Mouse (Mus musculus): ENCODE data around the gene Gm42906. TPM values are rescaled to one million over a fixed set of nuclear protein-coding genes. Genes with fewer than 3 reads are reported as not detected.

Gm42906 gene
- total and polyA plus RNA-seq, 3 experiments: not detected

DNA sequence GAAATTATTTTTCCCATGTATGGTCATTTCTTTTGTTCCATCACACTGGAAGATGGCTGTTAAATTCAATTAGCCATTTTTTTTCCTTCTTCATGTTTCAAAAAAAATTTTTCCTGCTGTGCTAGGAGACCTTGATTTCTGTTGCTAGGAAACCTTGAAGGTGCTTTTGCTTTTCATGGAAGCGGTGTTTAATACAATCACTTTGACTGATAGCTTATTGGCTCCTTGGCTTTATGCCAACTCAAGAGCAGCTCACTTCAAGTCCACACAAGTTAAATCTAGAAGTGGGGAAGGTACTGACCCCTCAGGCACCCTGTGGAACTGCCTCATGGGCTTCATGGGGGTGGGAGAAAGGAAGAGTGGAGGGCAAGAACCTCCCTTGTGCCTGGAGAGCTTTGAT lies 38.1 kb downstream of the Gm42906 start:
- TF ChIP-seq NELFE (IDR thresholded peaks at IDR 0.05; ENCODE audit: low read depth, low read length) (no peak), POLR2AphosphoS2 (IDR thresholded peaks at IDR 0.05; ENCODE audit: low read length) (no peak), TAL1 (IDR thresholded peaks at IDR 0.05; ENCODE audit: low read length) (no peak)
- H3K9ac ChIP-seq (ENCODE audit: control insufficient read depth, low read depth, low read length, poor library complexity, severe bottlenecking): no peak overlapping the region

DNA sequence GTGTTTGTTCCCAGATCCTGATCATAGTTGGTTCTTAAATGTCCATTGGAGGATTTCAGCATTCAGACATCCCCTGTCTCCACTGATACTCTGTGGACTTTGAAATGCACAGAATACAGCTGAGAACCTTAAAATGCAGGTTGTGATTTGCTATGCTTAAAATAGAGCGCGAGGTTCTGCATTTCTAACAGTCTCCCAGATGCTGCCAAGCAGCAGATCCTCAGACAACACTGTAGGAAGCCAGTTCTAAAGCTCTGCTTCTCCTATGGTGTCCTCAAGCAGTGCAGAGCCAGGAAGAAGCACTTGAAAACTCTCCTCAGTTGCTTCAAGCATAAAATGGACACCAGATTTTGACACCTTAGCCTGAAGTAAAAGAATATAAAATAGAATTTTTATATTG lies 48.1 kb downstream of the Gm42906 start:
- DNase-seq (ENCODE audit: low read depth, low spot score): no peak
- Histone ChIP-seq H3K9ac (ENCODE audit: control insufficient read depth, low read depth, low read length, poor library complexity, severe bottlenecking) (no peak overlapping the region), H3K27me3 (ENCODE audit: control insufficient read depth in 1 of 2, insufficient read depth in 2 of 2, low read length in 2 of 2) (no peaks in the 10 kb centered on the region), H3K79me2 (ENCODE audit: control insufficient read depth, insufficient read depth, low read length, poor library complexity) (no peaks in the 10 kb centered on the region), H3K4me3 (ENCODE audit: control insufficient read depth in 1 of 2, insufficient read depth in 1 of 2, low read depth in 2 of 2, low read length in 2 of 2) (no peak overlapping the region), H3K9me3 (replicated peaks; ENCODE audit: insufficient read depth, low read length) (no peaks in the 10 kb centered on the region), H3K27ac (ENCODE audit: control insufficient read depth, low read depth, low read length) (no peak overlapping the region), H3K36me3 (ENCODE audit: control insufficient read depth in 1 of 2, insufficient read depth in 2 of 2, low read length in 2 of 2) (no peaks in the 10 kb centered on the region), H3K4me1 (ENCODE audit: control insufficient read depth in 1 of 2, insufficient read depth in 2 of 2, low read length in 2 of 2) (no peaks in the 10 kb centered on the region)
- TF ChIP-seq NRF1 (IDR thresholded peaks at IDR 0.05; ENCODE audit: insufficient read depth, low read depth, low read length, poor library complexity, severe bottlenecking): no peak
- TF ChIP-seq ZKSCAN1 (IDR thresholded peaks at IDR 0.05; ENCODE audit: low read depth, low read length): no peak
- no peak for TF ChIP-seq CHD1 (IDR thresholded peaks at IDR 0.05; ENCODE audit: low read depth, low read length)
- no peak for TF ChIP-seq ETS1 (IDR thresholded peaks at IDR 0.05; ENCODE audit: low read depth, low read length)
- TF ChIP-seq KAT2A (conservative IDR thresholded peaks at IDR 0.05; ENCODE audit: low read depth, low read length): no peak
- no peak for TF ChIP-seq RAD21 (IDR thresholded peaks at IDR 0.05; ENCODE audit: low read depth, low read length)
- no peak for TF ChIP-seq SMC3 (IDR thresholded peaks at IDR 0.05; ENCODE audit: low read depth, low read length)
- TF ChIP-seq ZNF384 (IDR thresholded peaks at IDR 0.05; ENCODE audit: low read depth, low read length): no peak
- TF ChIP-seq MAFK (IDR thresholded peaks at IDR 0.05; ENCODE audit: borderline replicate concordance, low read depth, low read length): no peak
- TF ChIP-seq E2F4 (IDR thresholded peaks at IDR 0.05; ENCODE audit: borderline replicate concordance, low read depth, low read length): no peak
- no peak for TF ChIP-seq RCOR1 (IDR thresholded peaks at IDR 0.05; ENCODE audit: low read depth, low read length)
- no peak for TF ChIP-seq MAZ (IDR thresholded peaks at IDR 0.05; ENCODE audit: low read depth, low read length)

More for the DNA sequence above, 38.1 kb downstream of the Gm42906 start:
- no peaks in the 10 kb centered on the region for H3K79me2 ChIP-seq (ENCODE audit: control insufficient read depth, insufficient read depth, low read length, poor library complexity)
- H3K27ac ChIP-seq (ENCODE audit: control insufficient read depth, low read depth, low read length): no peak overlapping the region
- no peak overlapping the region for H3K4me3 ChIP-seq (ENCODE audit: control insufficient read depth in 1 of 2, insufficient read depth in 1 of 2, low read depth in 2 of 2, low read length in 2 of 2)
- H3K4me1 ChIP-seq (ENCODE audit: control insufficient read depth in 1 of 2, insufficient read depth in 2 of 2, low read length in 2 of 2): no peaks in the 10 kb centered on the region
- H3K36me3 ChIP-seq (ENCODE audit: control insufficient read depth in 1 of 2, insufficient read depth in 2 of 2, low read length in 2 of 2): no peaks in the 10 kb centered on the region
- no peaks in the 10 kb centered on the region for H3K9me3 ChIP-seq (replicated peaks; ENCODE audit: insufficient read depth, low read length)
- no peaks in the 10 kb centered on the region for H3K27me3 ChIP-seq (ENCODE audit: control insufficient read depth in 1 of 2, insufficient read depth in 2 of 2, low read length in 2 of 2)
- no peak for DNase-seq (ENCODE audit: low read depth, low spot score)

- Histone ChIP-seq H3K9ac (ENCODE audit: control insufficient read depth, low read depth, low read length, poor library complexity, severe bottlenecking) (no peak overlapping the region), H3K79me2 (ENCODE audit: control insufficient read depth, insufficient read depth, low read length, poor library complexity) (no peaks in the 10 kb centered on the region), H3K27me3 (ENCODE audit: control insufficient read depth in 1 of 2, insufficient read depth in 2 of 2, low read length in 2 of 2) (no peaks in the 10 kb centered on the region), H3K4me3 (ENCODE audit: control insufficient read depth in 1 of 2, insufficient read depth in 1 of 2, low read depth in 2 of 2, low read length in 2 of 2) (no peak overlapping the region), H3K27ac (ENCODE audit: control insufficient read depth, low read depth, low read length) (no peak overlapping the region), H3K9me3 (replicated peaks; ENCODE audit: insufficient read depth, low read length) (no peaks in the 10 kb centered on the region), H3K4me1 (ENCODE audit: control insufficient read depth in 1 of 2, insufficient read depth in 2 of 2, low read length in 2 of 2) (no peaks in the 10 kb centered on the region), H3K36me3 (ENCODE audit: control insufficient read depth in 1 of 2, insufficient read depth in 2 of 2, low read length in 2 of 2) (no peaks in the 10 kb centered on the region)
- DNase-seq (ENCODE audit: low read depth, low spot score): no peak
- no peak for TF ChIP-seq ETS1 (IDR thresholded peaks at IDR 0.05; ENCODE audit: low read depth, low read length)
- TF ChIP-seq KAT2A (conservative IDR thresholded peaks at IDR 0.05; ENCODE audit: low read depth, low read length): no peak
- no peak for TF ChIP-seq CHD2 (IDR thresholded peaks at IDR 0.05; ENCODE audit: low read length)
- TF ChIP-seq ZC3H11A (IDR thresholded peaks at IDR 0.05; ENCODE audit: low read depth, low read length): no peak
- TF ChIP-seq GABPA (IDR thresholded peaks at IDR 0.05; ENCODE audit: low read depth, low read length): no peak
Observed at GRCm38 (mm10) chr5:151379210-151379609, 48.8 kb downstream of the Gm42906 start.

Measured in MEL (cell line).